Comparison of ENCODE assay signal across 9 mouse cellular contexts in the genomic region with DNA sequence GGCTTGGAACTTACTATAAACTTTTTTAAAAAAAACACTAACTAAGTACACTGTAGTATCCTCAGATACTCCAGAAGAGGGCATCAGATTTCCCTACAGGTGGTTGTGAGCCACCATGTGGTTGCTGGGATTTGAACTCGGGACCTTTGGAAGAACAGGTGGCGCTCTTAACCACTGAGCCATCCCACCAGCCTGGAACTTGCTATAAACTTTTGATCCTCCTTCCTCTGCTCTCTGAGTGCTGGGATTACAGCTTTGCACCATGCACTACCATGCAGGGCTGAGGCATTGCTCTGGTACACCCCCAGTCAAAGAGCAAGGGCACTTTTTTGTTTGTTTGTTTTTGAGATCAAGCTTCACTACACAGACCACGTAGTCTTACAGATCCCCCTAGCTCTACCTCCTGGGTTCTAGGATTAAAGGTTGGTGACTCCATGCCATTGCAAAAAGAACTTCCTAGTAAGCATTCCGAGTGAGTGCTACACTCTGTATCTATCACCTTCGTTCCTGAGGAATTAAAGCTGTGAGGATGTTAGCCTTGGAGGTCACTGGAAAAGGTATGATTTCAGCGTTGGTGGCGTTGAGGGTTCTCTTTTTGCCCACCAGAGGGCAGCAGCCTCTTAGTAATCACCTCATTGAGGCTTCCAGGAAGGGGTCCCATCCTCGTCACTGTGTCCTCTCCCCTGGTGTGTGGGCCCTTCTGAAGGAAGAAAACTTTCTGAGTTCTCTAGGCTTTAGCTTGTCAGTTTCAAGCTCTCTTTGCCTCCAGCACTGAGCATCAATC. TPM values are rescaled to one million over a fixed set of nuclear protein-coding genes. Genes with fewer than 3 reads are reported as not detected.
DNase-seq lines count a peak whose midpoint lies in the region; ATAC-seq and TF ChIP-seq lines count a peak whose summit lies in the region.
"Had no signal": no experiment of that assay in that cellular context is flagged by ENCODE, and none has a peak within 500 bp of the region (broad histone marks: within the 10 kb centered on the region; RNA-seq: fewer than 3 reads in every experiment).

No protein-coding gene starts in this region.

- peaks cover 17% of the 10 kb centered on the region for H3K27me3 ChIP-seq in hindbrain, embryonic 11.5 days (ENCODE audit: control insufficient read depth, insufficient read depth, low read length)
- H3K27me3 ChIP-seq in hindbrain, embryonic 13.5 days, result peaks cover 60% of the 10 kb centered on the region
- H3K27me3 ChIP-seq in midbrain, postnatal 0 days (ENCODE audit: insufficient read depth, low read length), result peaks cover 6% of the 10 kb centered on the region; the same call in 1 of the 2 replicates
- H3K27me3 ChIP-seq in stomach, postnatal 0 days (ENCODE audit: control insufficient read depth, insufficient read depth, low read length), result no peaks in the 10 kb centered on the region

- peak; percentile 88 for DNase-seq in hindbrain, embryonic 11.5 days (ENCODE audit: low spot score)
- DNase-seq in R1 (ENCODE audit: low read depth, low spot score), result peak; percentile 65
- DNase-seq in embryo, embryonic 10 days (ENCODE audit: low spot score), result peak; percentile 84
- DNase-seq in left cerebral cortex, postnatal 14 days (ENCODE audit: low spot score in 2 of 2), result peak; percentile 48 to 72
- peak; percentile 80 for DNase-seq in midbrain, postnatal 0 days (ENCODE audit: low spot score)
- DNase-seq in stomach, postnatal 0 days (ENCODE audit: low spot score), result peak; percentile 59

- no peaks in the 10 kb centered on the region for H3K9me3 ChIP-seq in hindbrain, embryonic 11.5 days (ENCODE audit: control insufficient read depth, low read length)
- no peaks in the 10 kb centered on the region for H3K9me3 ChIP-seq in hindbrain, embryonic 13.5 days
- H3K9me3 ChIP-seq in midbrain, postnatal 0 days (ENCODE audit: low read length), result no peaks in the 10 kb centered on the region
- no peaks in the 10 kb centered on the region for H3K9me3 ChIP-seq in stomach, postnatal 0 days (ENCODE audit: control insufficient read depth, low read length)

- ATAC-seq in hindbrain, embryonic 11.5 days (ENCODE audit: low FRiP score), result no peak
- ATAC-seq in hindbrain, embryonic 13.5 days (ENCODE audit: low FRiP score), result no peak
- peak; percentile 56 to 78 for ATAC-seq in hematopoietic stem cell, adult 5-6 weeks (replicated peaks in 1 of 2; ENCODE audit: insufficient read depth in 1 of 2, low FRiP score in 2 of 2, low TSS enrichment in 1 of 2, low read depth in 1 of 2, poor library complexity in 2 of 2, severe bottlenecking in 2 of 2)
- ATAC-seq in midbrain, postnatal 0 days (ENCODE audit: low FRiP score), result no peak
- peak; percentile 29; the same call in 1 of the 2 replicates for ATAC-seq in stomach, postnatal 0 days (ENCODE audit: low FRiP score, low TSS enrichment)

- intact Hi-C loops in left cerebral cortex, postnatal 14 days (cut with DNase I), result loop anchor here (1.0 to 5.0 kb wide), 2 partner anchors 141 to 237 kb away; no protein-coding TSS in a partner anchor

- H3K4me1 ChIP-seq in hindbrain, embryonic 11.5 days (replicated peaks; ENCODE audit: control insufficient read depth, insufficient read depth, low read length), result peaks cover 4% of the 10 kb centered on the region
- peaks cover 13% of the 10 kb centered on the region for H3K4me1 ChIP-seq in hindbrain, embryonic 13.5 days (replicated peaks)
- H3K4me1 ChIP-seq in midbrain, postnatal 0 days (ENCODE audit: insufficient read depth, low read length), result no peaks in the 10 kb centered on the region
- no peaks in the 10 kb centered on the region for H3K4me1 ChIP-seq in stomach, postnatal 0 days (replicated peaks; ENCODE audit: control insufficient read depth, insufficient read depth)

- no peak overlapping the region for H3K9ac ChIP-seq in hindbrain, embryonic 11.5 days (ENCODE audit: low read depth, low read length)
- no peak overlapping the region for H3K9ac ChIP-seq in hindbrain, embryonic 13.5 days
- no peak overlapping the region for H3K9ac ChIP-seq in midbrain, postnatal 0 days (replicated peaks; ENCODE audit: low read length, poor library complexity, severe bottlenecking)
- H3K9ac ChIP-seq in stomach, postnatal 0 days (ENCODE audit: low read length), result no peak overlapping the region

- 36% methylated on average over 8 of the region's 8 CpGs for WGBS in hindbrain, embryonic 11.5 days
- WGBS in hindbrain, embryonic 13.5 days, result 34% methylated on average over 8 of the region's 8 CpGs
- WGBS in midbrain, postnatal 0 days, result 30% methylated on average over 8 of the region's 8 CpGs
- WGBS in stomach, postnatal 0 days, result 31% methylated on average over 8 of the region's 8 CpGs

- no peak for TF ChIP-seq EP300 in stomach, postnatal 0 days (optimal IDR thresholded peaks at IDR 0.05)

- H3K4me2 ChIP-seq in hindbrain, embryonic 11.5 days (replicated peaks; ENCODE audit: low read depth, low read length), result no peak overlapping the region
- no peak overlapping the region for H3K4me2 ChIP-seq in hindbrain, embryonic 13.5 days
- H3K4me2 ChIP-seq in midbrain, postnatal 0 days (ENCODE audit: low read depth, low read length, poor library complexity, severe bottlenecking), result no peak overlapping the region
- no peak overlapping the region for H3K4me2 ChIP-seq in stomach, postnatal 0 days (replicated peaks; ENCODE audit: low read depth)

- H3K27ac ChIP-seq in hindbrain, embryonic 11.5 days (ENCODE audit: low read depth, low read length), result no peak overlapping the region
- H3K27ac ChIP-seq in hindbrain, embryonic 13.5 days, result no peak overlapping the region
- H3K27ac ChIP-seq in midbrain, postnatal 0 days (ENCODE audit: low read depth, low read length), result no peak overlapping the region
- H3K27ac ChIP-seq in stomach, postnatal 0 days (replicated peaks), result no peak overlapping the region

- peak; percentile 94 for TF ChIP-seq CTCF in midbrain, postnatal 0 days (IDR thresholded peaks at IDR 0.05)
- TF ChIP-seq CTCF in stomach, postnatal 0 days (IDR thresholded peaks at IDR 0.05; ENCODE audit: low read depth), result peak; percentile 91

- no peaks in the 10 kb centered on the region for H3K36me3 ChIP-seq in hindbrain, embryonic 11.5 days (ENCODE audit: control insufficient read depth, insufficient read depth, low read length)
- no peaks in the 10 kb centered on the region for H3K36me3 ChIP-seq in hindbrain, embryonic 13.5 days
- H3K36me3 ChIP-seq in midbrain, postnatal 0 days (ENCODE audit: insufficient read depth, low read length), result no peaks in the 10 kb centered on the region
- H3K36me3 ChIP-seq in stomach, postnatal 0 days (ENCODE audit: control insufficient read depth, insufficient read depth, low read length), result no peaks in the 10 kb centered on the region

- H3K4me3 ChIP-seq in hindbrain, embryonic 11.5 days (ENCODE audit: low read depth, low read length), result no peak overlapping the region
- H3K4me3 ChIP-seq in hindbrain, embryonic 13.5 days, result no peak overlapping the region
- no peak overlapping the region for H3K4me3 ChIP-seq in midbrain, postnatal 0 days (ENCODE audit: low read depth, low read length)
- H3K4me3 ChIP-seq in stomach, postnatal 0 days (ENCODE audit: low read depth, low read length), result no peak overlapping the region
- H3K4me3 ChIP-seq: erythroblast, embryonic 14.5 days had no signal

RNA-seq across cellular contexts. Expression of a gene that starts 9.5 kb away (rescaled TPM):
- 1.9 and 3.0 TPM in 2 replicates for polyA plus RNA-seq in hindbrain, embryonic 11.5 days (2014; fragmentation: Nextera tagmentation; extraction: Ambion mirVana)
- 7.9 and 9.2 TPM in 2 replicates for polyA plus RNA-seq in hindbrain, embryonic 13.5 days (2015; fragmentation: Nextera tagmentation; extraction: Ambion mirVana)
- total RNA-seq in hematopoietic stem cell, adult 5-6 weeks (2017), result 7.6 and 15.5 TPM in 2 replicates
- 10 to 100 TPM; 86.1 to 89.8 TPM for total RNA-seq in left cerebral cortex, postnatal 14 days (2021)
- 59.0 and 59.4 TPM in 2 replicates for total RNA-seq in midbrain, postnatal 0 days (2014; rRNA removed)
- 24.2 and 29.2 TPM in 2 replicates for polyA plus RNA-seq in midbrain, postnatal 0 days (2015; fragmentation: Nextera tagmentation; extraction: Ambion mirVana)
- polyA plus RNA-seq in stomach, postnatal 0 days (2015; fragmentation: Nextera tagmentation; extraction: Ambion mirVana), result 1.5 and 1.9 TPM in 2 replicates
- polyA plus RNA-seq: erythroblast, embryonic 14.5 days had no signal

RNA-seq across cellular contexts. Expression of a gene that starts 43.4 kb away (rescaled TPM):
- polyA plus RNA-seq in hindbrain, embryonic 11.5 days (2014; fragmentation: Nextera tagmentation; extraction: Ambion mirVana), result 41.8 and 53.7 TPM in 2 replicates
- 8.7 and 9.0 TPM in 2 replicates for polyA plus RNA-seq in hindbrain, embryonic 13.5 days (2015; fragmentation: Nextera tagmentation; extraction: Ambion mirVana)
- 80.7 and 94.8 TPM in 2 replicates for total RNA-seq in hematopoietic stem cell, adult 5-6 weeks (2017)
- total RNA-seq in left cerebral cortex, postnatal 14 days (2021), result 1 to 10 TPM; 1.1 to 2.0 TPM
- 1.2 and 1.4 TPM in 2 replicates for total RNA-seq in midbrain, postnatal 0 days (2014; rRNA removed)
- polyA plus RNA-seq in midbrain, postnatal 0 days (2015; fragmentation: Nextera tagmentation; extraction: Ambion mirVana), result 1.2 and 1.5 TPM in 2 replicates
- 5.9 and 8.9 TPM in 2 replicates for polyA plus RNA-seq in stomach, postnatal 0 days (2015; fragmentation: Nextera tagmentation; extraction: Ambion mirVana)

Comparison
In these comparisons a context has a peak if more than half of its experiments do, and no peak if none do; other contexts are left out.
1. ATAC-seq: peak in hematopoietic stem cell, adult 5-6 weeks (2 of 2) and stomach, postnatal 0 days (single experiment); none in hindbrain, embryonic 11.5 days (single experiment), hindbrain, embryonic 13.5 days (single experiment) and midbrain, postnatal 0 days (single experiment).
2. Peak in every context shown above with its lines, with median percentiles within 50 percentile points of each other: DNase-seq.